Mouse (Mus musculus): ENCODE measurements around the gene Ero1l.

DNA sequence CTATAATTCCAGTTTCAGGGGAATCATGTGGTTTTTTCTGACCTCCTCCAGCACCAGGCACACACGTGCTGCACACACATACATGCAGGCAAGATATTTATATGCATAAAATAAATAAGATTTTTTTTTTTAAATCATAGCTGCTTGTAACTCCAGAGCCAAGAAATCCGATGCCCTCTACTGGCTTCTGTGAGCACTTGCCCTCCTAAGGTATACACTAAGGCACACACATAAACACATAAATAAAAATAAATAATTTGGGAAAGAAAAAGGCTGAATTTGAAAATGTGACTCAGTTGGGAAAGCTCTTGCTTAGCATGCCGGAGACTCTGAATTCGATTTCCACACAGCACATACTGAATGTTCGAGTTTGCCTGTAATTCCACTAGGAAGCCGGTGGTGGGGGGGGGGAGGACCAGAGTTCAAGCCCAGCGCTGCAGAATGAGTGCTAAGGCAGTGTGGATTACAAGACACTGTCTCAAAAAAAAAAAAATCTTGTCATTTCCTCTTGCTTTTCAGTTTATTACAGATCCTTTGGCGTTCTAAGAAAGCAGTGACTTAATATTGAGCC lies 10.5 kb upstream of the Ero1l start:
- no peak for TF ChIP-seq CTCF (conservative IDR thresholded peaks at IDR 0.05; ENCODE audit: insufficient read depth, insufficient read length, low read depth, low read length)
- TF ChIP-seq POLR2A (IDR thresholded peaks at IDR 0.05; ENCODE audit: low read depth, low read length) = no peak
